In the genomic region with DNA sequence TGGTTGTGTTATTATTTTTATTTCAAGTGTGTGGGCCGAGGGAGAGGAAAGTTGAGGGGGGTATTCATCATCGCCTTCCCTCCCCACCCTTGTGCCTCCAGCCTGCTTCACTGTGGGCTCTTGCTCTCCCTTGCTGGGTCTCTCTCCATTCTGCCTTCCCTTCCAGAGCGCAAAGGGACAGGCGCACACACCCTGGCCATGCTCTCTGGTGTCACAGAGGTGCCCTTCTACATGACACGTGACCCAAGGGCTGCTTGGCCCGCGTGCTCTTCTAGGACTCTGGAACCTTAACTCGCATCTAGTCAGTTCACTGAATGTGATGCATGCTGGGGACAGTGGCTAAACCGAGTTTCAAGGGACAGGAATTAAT, we compare ENCODE assay signal across 9 mouse cellular contexts. TPM values are rescaled to one million over a fixed set of nuclear protein-coding genes. Genes with fewer than 3 reads are reported as not detected.
A peak's percentile ranks its signal among the peaks of the same experiment; 100 is the strongest.
DNase-seq lines count a peak whose midpoint lies in the region; ATAC-seq and TF ChIP-seq lines count a peak whose summit lies in the region.
"Had no signal": no experiment of that assay in that cellular context is flagged by ENCODE, and none has a peak within 500 bp of the region (broad histone marks: within the 10 kb centered on the region; RNA-seq: fewer than 3 reads in every experiment).

No protein-coding gene starts in this region.

- H3K4me1 ChIP-seq in heart, postnatal 0 days (ENCODE audit: control insufficient read depth, insufficient read depth) = peaks cover 4% of the 10 kb centered on the region; the same call in 1 of the 2 replicates
- H3K4me1 ChIP-seq in brown adipose tissue, adult 24 weeks (ENCODE audit: control insufficient read depth, insufficient read depth, insufficient read length, low read length) = no peaks in the 10 kb centered on the region
- peaks cover 19% of the 10 kb centered on the region for H3K4me1 ChIP-seq in hindbrain, embryonic 13.5 days (replicated peaks)
- 0 out of 2 replicates have a peak, but pooled peaks cover 4% of the 10 kb centered on the region for H3K4me1 ChIP-seq in midbrain, postnatal 0 days (ENCODE audit: insufficient read depth, low read length)

- intact Hi-C loops in heart, postnatal 10 days (cut with DNase I) = no loop called here
- intact Hi-C loops in gastrocnemius, postnatal 14 days (cut with DNase I; ENCODE audit: low total_unique reads) = no loop called here

- H3K27ac ChIP-seq in heart, postnatal 0 days (ENCODE audit: low read depth) = no peak overlapping the region
- no peak overlapping the region for H3K27ac ChIP-seq in brown adipose tissue, adult 24 weeks (replicated peaks; ENCODE audit: low read depth, low read length)
- H3K27ac ChIP-seq in hindbrain, embryonic 13.5 days = peak overlapping the region; percentile 20; the same call in 1 of the 2 replicates
- no peak overlapping the region for H3K27ac ChIP-seq in midbrain, postnatal 0 days (ENCODE audit: low read depth, low read length)

- no peaks in the 10 kb centered on the region for H3K9me3 ChIP-seq in heart, postnatal 0 days (replicated peaks; ENCODE audit: control insufficient read depth, low read length)
- H3K9me3 ChIP-seq in hindbrain, embryonic 13.5 days = no peaks in the 10 kb centered on the region
- no peaks in the 10 kb centered on the region for H3K9me3 ChIP-seq in midbrain, postnatal 0 days (ENCODE audit: low read length)

- TF ChIP-seq CTCF in heart, postnatal 0 days (IDR thresholded peaks at IDR 0.05; ENCODE audit: low read depth) = no peak
- TF ChIP-seq CTCF in midbrain, postnatal 0 days (IDR thresholded peaks at IDR 0.05) = no peak

- peak; percentile 62 for ATAC-seq in heart, postnatal 0 days (ENCODE audit: insufficient read depth, low read depth)
- peak; percentile 68 for ATAC-seq in hindbrain, embryonic 13.5 days (ENCODE audit: low FRiP score)
- peak; percentile 56 for ATAC-seq in midbrain, postnatal 0 days (ENCODE audit: low FRiP score)

- WGBS in heart, postnatal 0 days = 8% methylated on average over 9 of the region's 9 CpGs
- 5% methylated on average over 9 of the region's 9 CpGs for WGBS in hindbrain, embryonic 13.5 days
- 8% methylated on average over 9 of the region's 9 CpGs for WGBS in midbrain, postnatal 0 days

- peak overlapping the region; percentile 56 for H3K4me3 ChIP-seq in heart, postnatal 0 days (ENCODE audit: low read depth, low read length)
- peak overlapping the region; percentile 38; the same call in 1 of the 2 replicates for H3K4me3 ChIP-seq in brown adipose tissue, adult 24 weeks (ENCODE audit: insufficient read depth, low read depth, low read length)
- H3K4me3 ChIP-seq in hindbrain, embryonic 13.5 days = peak overlapping the region; percentile 67
- H3K4me3 ChIP-seq in midbrain, postnatal 0 days (ENCODE audit: low read depth, low read length) = peak overlapping the region; percentile 77

- DNase-seq in heart, postnatal 0 days (ENCODE audit: low spot score) = no peak
- no peak for DNase-seq in heart, postnatal 10 days
- DNase-seq in midbrain, postnatal 0 days (ENCODE audit: low spot score) = no peak
- no peak for DNase-seq in urinary bladder, adult 18-20 months (ENCODE audit: low spot score in 2 of 2)
- no peak for DNase-seq in gastrocnemius, postnatal 14 days
- DNase-seq in right cerebral cortex, postnatal 10 days (ENCODE audit: low spot score in 2 of 2) = no peak

- H3K36me3 ChIP-seq in heart, postnatal 0 days (replicated peaks; ENCODE audit: control insufficient read depth, insufficient read depth, low read length) = no peaks in the 10 kb centered on the region
- H3K36me3 ChIP-seq in hindbrain, embryonic 13.5 days = no peaks in the 10 kb centered on the region
- no peaks in the 10 kb centered on the region for H3K36me3 ChIP-seq in midbrain, postnatal 0 days (ENCODE audit: insufficient read depth, low read length)

- peak overlapping the region; percentile 98 for H3K4me2 ChIP-seq in heart, postnatal 0 days (ENCODE audit: low read depth, low read length)
- H3K4me2 ChIP-seq in hindbrain, embryonic 13.5 days = peak overlapping the region; percentile 99
- H3K4me2 ChIP-seq in midbrain, postnatal 0 days (ENCODE audit: low read depth, low read length, poor library complexity, severe bottlenecking) = peak overlapping the region; percentile 98

- no peak overlapping the region for H3K9ac ChIP-seq in heart, postnatal 0 days (replicated peaks; ENCODE audit: low read depth, low read length)
- H3K9ac ChIP-seq in hindbrain, embryonic 13.5 days = peak overlapping the region; percentile 75
- peak overlapping the region; percentile 73; the same call in 1 of the 2 replicates for H3K9ac ChIP-seq in midbrain, postnatal 0 days (replicated peaks; ENCODE audit: low read length, poor library complexity, severe bottlenecking)

- no peak for TF ChIP-seq EP300 in heart, postnatal 0 days (IDR thresholded peaks at IDR 0.05; ENCODE audit: low read depth)

- H3K27me3 ChIP-seq in heart, postnatal 0 days (ENCODE audit: control insufficient read depth, insufficient read depth, low read length) = peaks cover 39% of the 10 kb centered on the region
- H3K27me3 ChIP-seq in hindbrain, embryonic 13.5 days = peaks cover 34% of the 10 kb centered on the region
- 0 out of 2 replicates have a peak, but pooled peaks cover 3% of the 10 kb centered on the region for H3K27me3 ChIP-seq in midbrain, postnatal 0 days (ENCODE audit: insufficient read depth, low read length)

RNA-seq across cellular contexts. Expression of a gene that starts 0.3 kb away (rescaled TPM):
- total RNA-seq in heart, postnatal 0 days (2014; rRNA removed; ENCODE audit: low replicate concordance) = not detected in 2 replicates
- 0.11 and 0.27 TPM in 2 replicates for polyA plus RNA-seq in heart, postnatal 0 days (2015; fragmentation: Nextera tagmentation; extraction: Ambion mirVana)
- total RNA-seq in heart, postnatal 10 days (2021) = under 1 TPM; 0.45 to 0.48 TPM
- 0.55 and 1.1 TPM in 2 replicates for polyA plus RNA-seq in brown adipose tissue, adult 24 weeks (2012; ENCODE audit: insufficient read depth, insufficient read length, missing spikeins)
- 1.1 and 1.3 TPM in 2 replicates for polyA plus RNA-seq in hindbrain, embryonic 13.5 days (2015; fragmentation: Nextera tagmentation; extraction: Ambion mirVana)
- total RNA-seq in midbrain, postnatal 0 days (2014; rRNA removed) = 2.5 and 3.2 TPM in 2 replicates
- polyA plus RNA-seq in midbrain, postnatal 0 days (2015; fragmentation: Nextera tagmentation; extraction: Ambion mirVana) = 2.7 and 2.9 TPM in 2 replicates
- under 1 TPM; 0.73 to 0.90 TPM for total RNA-seq in gastrocnemius, postnatal 14 days (2021)
- total RNA-seq: neutrophil, adult 5-6 weeks had no signal
